Mouse (Mus musculus) MEL (cell line): ENCODE results near the gene Ccdc188. TPM values are rescaled to one million over a fixed set of nuclear protein-coding genes. Genes with fewer than 3 reads are reported as not detected.
A peak's percentile ranks its signal among the peaks of the same experiment; 100 is the strongest.

ENCODE experiments used
- DNase-seq: peaks from one replicate; pipeline ENCODE4 v3.0.0; 2011; ENCODE audit warnings: low read depth, low spot score
- H3K27ac ChIP-seq: 2 replicates; pipeline ENCODE4 v1.5.1; 2012; ENCODE audit warnings: low read depth, mild to moderate bottlenecking, control low read depth, low read length, moderate library complexity; ENCODE audit not compliant: control insufficient read depth
- H3K27me3 ChIP-seq, 2 experiments: fragments of 150-350 bp in 1 of 2; sonication (generic) in 1 of 2; 2 replicates each; pipeline ENCODE4 v1.6.1; 2012; ENCODE audit warnings: low read length in 2 of 2, mild to moderate bottlenecking in 2 of 2, improper control_type of control experiment in 1 of 2, moderate library complexity in 1 of 2; ENCODE audit not compliant: insufficient read depth in 2 of 2, control insufficient read depth in 1 of 2
- H3K36me3 ChIP-seq, 2 experiments: 2 replicates each; pipeline ENCODE4 v1.6.1; 2012 to 2014; ENCODE audit warnings: low read length in 2 of 2, improper control_type of control experiment in 1 of 2, inconsistent platforms in 1 of 2, mild to moderate bottlenecking in 1 of 2; ENCODE audit not compliant: insufficient read depth in 2 of 2, control insufficient read depth in 1 of 2
- H3K4me1 ChIP-seq, 2 experiments: fragments of 150-350 bp in 1 of 2; sonication (generic) in 1 of 2; 2 replicates each; pipeline ENCODE4 v1.6.1; 2012; ENCODE audit warnings: low read length in 2 of 2, improper control_type of control experiment in 1 of 2, mild to moderate bottlenecking in 1 of 2; ENCODE audit not compliant: insufficient read depth in 2 of 2, control insufficient read depth in 1 of 2
- H3K4me3 ChIP-seq, 2 experiments: fragments of 150-350 bp in 1 of 2; sonication (generic) in 1 of 2; 2 replicates each; pipeline ENCODE4 v1.5.1; 2012; ENCODE audit warnings: low read depth in 2 of 2, low read length in 2 of 2, mild to moderate bottlenecking in 2 of 2, moderate library complexity in 2 of 2, control low read depth in 1 of 2, improper control_type of control experiment in 1 of 2; ENCODE audit not compliant: control insufficient read depth in 1 of 2, insufficient read depth in 1 of 2
- H3K79me2 ChIP-seq: 2 replicates; pipeline ENCODE4 v1.6.1; 2012; ENCODE audit warnings: mild to moderate bottlenecking, low read length, moderate library complexity; ENCODE audit not compliant: control insufficient read depth, poor library complexity, insufficient read depth
- H3K9ac ChIP-seq: 2 replicates; pipeline ENCODE4 v1.6.1; 2012; ENCODE audit warnings: low read depth, mild to moderate bottlenecking, control low read depth, low read length, moderate library complexity; ENCODE audit not compliant: control insufficient read depth, poor library complexity, severe bottlenecking
- H3K9me3 ChIP-seq: fragments of 150-350 bp; sonication (generic); replicated peaks from 2 replicates; pipeline ENCODE4 v1.6.1; 2012; ENCODE audit warnings: mild to moderate bottlenecking, low read length, improper control_type of control experiment, moderate library complexity; ENCODE audit not compliant: insufficient read depth
- BHLHE40 ChIP-seq: IDR thresholded peaks from 2 replicates; pipeline ENCODE4 v1.6.1; 2012; ENCODE audit warnings: low read depth, mild to moderate bottlenecking, inconsistent platforms, low read length, improper control_type of control experiment, borderline replicate concordance
- CHD1 ChIP-seq: IDR thresholded peaks from 2 replicates; pipeline ENCODE4 v1.6.1; 2012; ENCODE audit warnings: low read depth, mild to moderate bottlenecking, inconsistent platforms, low read length, improper control_type of control experiment
- CTCF ChIP-seq, 3 experiments: IDR thresholded peaks in 2 of 3; conservative IDR thresholded peaks in 1 of 3; 2 replicates each; pipeline ENCODE4 v1.5.1; 2011 to 2012; ENCODE audit warnings: low read length in 3 of 3, low read depth in 2 of 3, mild to moderate bottlenecking in 2 of 3, improper control_type of control experiment in 1 of 3, inconsistent platforms in 1 of 3, mixed read lengths in 1 of 3, moderate library complexity in 1 of 3; ENCODE audit not compliant: control insufficient read depth in 1 of 3, insufficient read depth in 1 of 3, poor library complexity in 1 of 3, severe bottlenecking in 1 of 3
- ETS1 ChIP-seq: IDR thresholded peaks from 2 replicates; pipeline ENCODE4 v1.6.1; 2012; ENCODE audit warnings: low read depth, mild to moderate bottlenecking, inconsistent platforms, low read length, improper control_type of control experiment, moderate library complexity
- KAT2A ChIP-seq: conservative IDR thresholded peaks from 2 replicates; pipeline ENCODE4 v1.6.1; 2012; ENCODE audit warnings: low read depth, low read length, improper control_type of control experiment, inconsistent platforms
- MAFK ChIP-seq: IDR thresholded peaks from 2 replicates; pipeline ENCODE4 v1.6.1; 2011; ENCODE audit warnings: low read depth, mild to moderate bottlenecking, low read length, improper control_type of control experiment, borderline replicate concordance
- MYB ChIP-seq: IDR thresholded peaks from 2 replicates; pipeline ENCODE4 v1.6.1; 2011; ENCODE audit warnings: mild to moderate bottlenecking, low read depth, low read length, improper control_type of control experiment
- MYC ChIP-seq: IDR thresholded peaks from 2 replicates; pipeline ENCODE4 v1.6.1; 2011; ENCODE audit warnings: low read depth, mild to moderate bottlenecking, low read length, improper control_type of control experiment, moderate library complexity
- NELFE ChIP-seq: IDR thresholded peaks from 2 replicates; pipeline ENCODE4 v1.6.1; 2011; ENCODE audit warnings: low read depth, low read length, improper control_type of control experiment
- NRF1 ChIP-seq: IDR thresholded peaks from 2 replicates; pipeline ENCODE4 v1.6.1; 2014; ENCODE audit warnings: low read depth, mild to moderate bottlenecking, inconsistent platforms, low read length, improper control_type of control experiment, moderate library complexity; ENCODE audit not compliant: poor library complexity, insufficient read depth, severe bottlenecking
- POLR2A ChIP-seq, 2 experiments: IDR thresholded peaks; 2 replicates each; pipeline ENCODE4 v1.6.1; 2011 to 2012; ENCODE audit warnings: low read length in 2 of 2, mild to moderate bottlenecking in 2 of 2, control low read depth in 1 of 2, improper control_type of control experiment in 1 of 2, low read depth in 1 of 2, moderate library complexity in 1 of 2; ENCODE audit not compliant: control insufficient read depth in 1 of 2, insufficient read depth in 1 of 2, poor library complexity in 1 of 2
- POLR2AphosphoS2 ChIP-seq: IDR thresholded peaks from 2 replicates; pipeline ENCODE4 v1.6.1; 2011; ENCODE audit warnings: low read length, improper control_type of control experiment
- RAD21 ChIP-seq: IDR thresholded peaks from 2 replicates; pipeline ENCODE4 v1.6.1; 2011; ENCODE audit warnings: mild to moderate bottlenecking, low read depth, low read length, improper control_type of control experiment
- RCOR1 ChIP-seq: IDR thresholded peaks from 2 replicates; pipeline ENCODE4 v1.6.1; 2012; ENCODE audit warnings: low read depth, mild to moderate bottlenecking, inconsistent platforms, low read length, improper control_type of control experiment
- SIN3A ChIP-seq: IDR thresholded peaks from 2 replicates; pipeline ENCODE4 v1.6.1; 2012; ENCODE audit warnings: low read length, improper control_type of control experiment, inconsistent platforms
- TBP ChIP-seq: IDR thresholded peaks from 2 replicates; pipeline ENCODE4 v1.8.0; 2011; ENCODE audit warnings: low read depth, low read length, improper control_type of control experiment
- USF2 ChIP-seq, 2 experiments: IDR thresholded peaks; 2 replicates each; pipeline ENCODE4 v1.6.1; 2011 to 2012; ENCODE audit warnings: improper control_type of control experiment in 2 of 2, low read length in 2 of 2, borderline replicate concordance in 1 of 2, inconsistent platforms in 1 of 2, low read depth in 1 of 2, mild to moderate bottlenecking in 1 of 2; ENCODE audit not compliant: insufficient read depth in 1 of 2
- ZC3H11A ChIP-seq: IDR thresholded peaks from 2 replicates; pipeline ENCODE4 v1.6.1; 2012; ENCODE audit warnings: low read depth, mild to moderate bottlenecking, inconsistent platforms, low read length, improper control_type of control experiment
- ZKSCAN1 ChIP-seq: IDR thresholded peaks from 2 replicates; pipeline ENCODE4 v1.6.1; 2012; ENCODE audit warnings: low read depth, mild to moderate bottlenecking, inconsistent platforms, low read length, improper control_type of control experiment, moderate library complexity
- ZNF384 ChIP-seq: IDR thresholded peaks from 2 replicates; pipeline ENCODE4 v1.6.1; 2012; ENCODE audit warnings: low read depth, mild to moderate bottlenecking, inconsistent platforms, low read length, improper control_type of control experiment
- polyA plus RNA-seq, 2 experiments: library from polyadenylated mRNA; stranded (reverse) in 1 of 2; unstranded in 1 of 2; fragments of >175 nt in 1 of 2; fragments of >200 nt in 1 of 2; gene quantifications; 2 replicates each; pipeline versions ENCODE4 v1.2.1 to v1.2.4; 2012; ENCODE audit warnings: low replicate concordance in 2 of 2, low read depth in 1 of 2; ENCODE audit not compliant: insufficient read length in 2 of 2, insufficient read depth in 1 of 2, missing spikeins in 1 of 2
- total RNA-seq: library from RNA; depleted of rRNA; stranded (reverse); fragments of 300-350 nt; gene quantifications from 2 replicates; pipeline ENCODE4 v1.2.3, GENCODE M21; 2012

Ccdc188 gene
- total and polyA plus RNA-seq, 3 experiments, result not detected

DNA sequence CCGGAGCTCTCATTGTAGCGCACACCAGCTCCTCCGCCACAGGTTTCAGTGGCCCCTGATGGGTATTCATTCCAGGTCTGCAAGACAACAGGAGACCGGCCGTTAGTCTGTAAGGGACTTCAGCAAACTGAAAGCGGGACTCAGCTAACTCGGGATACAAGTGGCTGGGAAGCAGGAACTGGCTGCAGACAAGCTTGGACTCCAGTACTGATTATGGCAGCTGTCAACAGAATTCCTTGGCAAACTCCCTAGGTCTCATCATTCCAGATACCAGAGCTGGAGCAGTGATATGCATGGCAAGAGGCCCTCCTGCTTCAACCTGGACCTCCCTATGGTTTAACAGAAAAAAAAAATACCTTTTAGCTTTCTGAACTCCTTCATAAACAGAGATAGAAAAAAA, 2.8 kb upstream of the Ccdc188 start:
- Histone ChIP-seq H3K4me1 (peaks cover 0 to 5% of the 10 kb centered on the region in 2 experiments; a peak in 1 of 4 replicates), H3K79me2 (no peaks in the 10 kb centered on the region), H3K4me3 (no peak overlapping the region), H3K9ac (no peak overlapping the region), H3K9me3 (no peaks in the 10 kb centered on the region), H3K36me3 (no peaks in the 10 kb centered on the region; a peak in 1 of 4 replicates), H3K27me3 (no peaks in the 10 kb centered on the region), H3K27ac (no peak overlapping the region)
- no peak for DNase-seq
- no peak for TF ChIP-seq TBP
- no peak for TF ChIP-seq POLR2A (IDR thresholded peaks at IDR 0.05; ENCODE audit: control insufficient read depth in 1 of 2, insufficient read depth in 1 of 2, low read depth in 1 of 2, low read length in 2 of 2, poor library complexity in 1 of 2)
- no peak for TF ChIP-seq MYC
- no peak for TF ChIP-seq MYB

DNA sequence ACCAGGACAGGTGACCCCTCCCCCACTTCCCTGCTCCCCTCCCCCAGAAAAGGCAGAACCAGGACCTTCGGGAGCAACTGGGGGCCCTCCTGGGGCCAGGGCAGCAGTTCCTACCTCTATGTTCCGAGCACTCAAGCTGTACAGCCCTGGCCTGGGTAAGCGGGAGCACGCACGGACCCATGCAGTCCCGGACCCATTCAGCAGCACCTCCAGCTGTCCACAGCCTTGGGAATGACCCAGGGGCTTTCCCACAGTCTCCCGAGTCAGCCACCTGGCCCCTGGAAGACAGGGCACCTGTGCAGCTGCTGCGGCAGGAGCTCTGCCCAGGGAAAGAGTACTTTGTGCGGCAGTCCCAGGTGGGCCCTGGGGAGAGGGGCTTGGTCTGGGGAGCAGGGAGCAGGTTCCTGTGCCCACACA, 909 bp downstream of the Ccdc188 start:
- no peaks in the 10 kb centered on the region for H3K79me2 ChIP-seq
- no peaks in the 10 kb centered on the region for H3K27me3 ChIP-seq
- H3K9me3 ChIP-seq, result no peaks in the 10 kb centered on the region
- no peaks in the 10 kb centered on the region for H3K4me1 ChIP-seq
- no peaks in the 10 kb centered on the region for H3K36me3 ChIP-seq
- H3K27ac ChIP-seq, result no peak overlapping the region
- H3K4me3 ChIP-seq, result no peak overlapping the region
- DNase-seq, result no peak
- no peak overlapping the region for H3K9ac ChIP-seq
- no peak for TF ChIP-seq MYB
- TF ChIP-seq CHD1, result no peak
- no peak for TF ChIP-seq ETS1
- TF ChIP-seq RCOR1, result no peak
- TF ChIP-seq CTCF (IDR thresholded peaks at IDR 0.05 in 2 of 3, conservative IDR thresholded peaks at IDR 0.05 in 1 of 3; ENCODE audit: control insufficient read depth in 1 of 3, insufficient read depth in 1 of 3, low read depth in 2 of 3, low read length in 3 of 3, poor library complexity in 1 of 3, severe bottlenecking in 1 of 3), result no peak
- TF ChIP-seq NRF1, result no peak
- no peak for TF ChIP-seq NELFE
- no peak for TF ChIP-seq MAFK
- TF ChIP-seq ZKSCAN1, result no peak
- no peak for TF ChIP-seq ZC3H11A
- TF ChIP-seq ZNF384, result no peak
- no peak for TF ChIP-seq SIN3A
- no peak for TF ChIP-seq POLR2AphosphoS2
- TF ChIP-seq RAD21, result no peak
- TF ChIP-seq BHLHE40, result no peak

DNA sequence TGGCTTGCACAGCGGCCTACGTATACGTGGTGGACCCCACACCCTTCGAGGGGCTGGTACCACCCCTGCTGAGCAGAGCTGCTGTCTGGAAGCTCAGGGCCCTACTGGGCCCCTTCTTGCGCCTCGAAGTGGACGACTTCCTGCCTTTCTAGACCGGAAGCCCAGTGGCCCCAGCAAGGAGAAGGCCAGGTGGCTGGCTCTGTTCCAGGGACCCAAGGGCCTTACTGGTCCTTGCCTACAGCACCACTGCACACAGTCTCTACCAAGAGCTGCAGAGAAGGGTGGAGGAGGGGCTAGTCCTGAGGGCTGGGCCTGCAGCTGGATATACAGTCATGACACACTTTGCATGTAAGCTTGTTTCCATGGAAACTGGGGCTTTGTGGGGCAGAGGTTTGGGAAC, 2.3 kb downstream of the Ccdc188 start:
- peak; percentile 28 for DNase-seq
- Histone ChIP-seq H3K9me3 (no peaks in the 10 kb centered on the region), H3K27me3 (no peaks in the 10 kb centered on the region), H3K4me1 (no peaks in the 10 kb centered on the region), H3K4me3 (no peak overlapping the region), H3K9ac (no peak overlapping the region), H3K36me3 (no peaks in the 10 kb centered on the region), H3K27ac (no peak overlapping the region), H3K79me2 (no peaks in the 10 kb centered on the region)
- no peak for TF ChIP-seq USF2 (IDR thresholded peaks at IDR 0.05; ENCODE audit: borderline replicate concordance in 1 of 2, insufficient read depth in 1 of 2, low read depth in 1 of 2, low read length in 2 of 2)
- TF ChIP-seq KAT2A, result no peak
